Mouse (Mus musculus): ENCODE measurements at regions not wholly inside any gene's neighbourhood (a gene's known extent, or its start where the extent isn't known, plus 50 kb on each side); places are given as distances from the start of the nearest gene placed in this dataset.
"Not testable (repeated sequence)": the region's sequence is repeated elsewhere in the genome, so short reads cannot be mapped to it uniquely, and the experiment has no call there.

DNA sequence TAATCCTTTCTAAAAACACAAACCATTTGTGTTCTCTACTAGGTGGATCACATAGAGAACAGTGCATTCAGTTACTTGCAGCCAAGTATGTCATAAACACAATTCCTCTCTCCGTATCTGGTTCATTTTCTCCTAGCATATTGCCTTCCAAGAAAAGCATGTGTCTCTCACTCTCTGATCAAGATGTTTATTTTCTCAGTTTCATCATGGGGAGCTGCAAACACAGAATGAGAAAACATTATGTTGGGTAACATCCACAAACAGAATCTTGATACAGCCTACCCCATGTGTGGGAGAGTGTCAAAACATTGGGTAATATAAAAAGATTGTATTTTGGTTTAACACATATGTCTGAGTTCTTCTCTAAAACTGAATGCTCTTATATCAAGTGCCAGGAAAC, 2415.2 kb upstream of the Cdh20 start:
- 83% methylated on average over 1 of the region's 1 CpGs for WGBS
- no peaks in the 10 kb centered on the region for H3K4me1 ChIP-seq

DNA sequence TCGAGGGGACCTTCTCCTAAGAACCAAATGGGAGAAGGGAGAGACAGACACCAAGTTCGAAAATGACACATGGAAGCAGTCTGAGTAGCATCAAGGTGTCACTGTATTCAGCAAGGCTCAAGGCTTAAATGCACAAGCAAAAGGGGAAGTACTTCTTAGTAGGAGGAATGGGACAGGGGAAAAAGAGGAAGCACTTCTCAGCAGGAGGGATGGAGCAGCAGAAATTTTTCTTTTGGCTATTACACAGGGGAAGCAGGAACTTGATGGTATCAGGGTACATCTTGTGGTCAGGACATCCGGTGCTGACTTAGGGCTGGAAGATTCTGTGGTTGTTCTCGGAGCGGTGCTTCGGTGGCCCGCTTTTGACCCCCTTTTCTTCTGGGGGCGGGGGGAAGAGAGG, 2410.4 kb upstream of the Cdh20 start:
- WGBS: 88% methylated on average over 8 of the region's 8 CpGs
- H3K4me1 ChIP-seq; H3K27ac ChIP-seq; H3K4me3 ChIP-seq; H3K9ac ChIP-seq; H3K36me3 ChIP-seq; H3K4me2 ChIP-seq (replicated peaks); H3K27me3 ChIP-seq; ATAC-seq (ENCODE audit: low FRiP score); H3K9me3 ChIP-seq (replicated peaks): not testable (repeated sequence)

More for the DNA sequence above, 2415.2 kb upstream of the Cdh20 start:
- no peak for ATAC-seq (ENCODE audit: low FRiP score)
- Histone ChIP-seq H3K4me2 (replicated peaks) (no peak overlapping the region), H3K27ac (no peak overlapping the region), H3K36me3 (no peaks in the 10 kb centered on the region), H3K27me3 (no peaks in the 10 kb centered on the region), H3K9ac (no peak overlapping the region), H3K9me3 (replicated peaks) (no peaks in the 10 kb centered on the region), H3K4me3 (no peak overlapping the region)

GRCm38 (mm10) chr1:102378613-102379012, 2389.7 kb upstream of the Cdh20 start:
- no peak overlapping the region for H3K9ac ChIP-seq
- no peak overlapping the region for H3K4me2 ChIP-seq (replicated peaks)
- no peaks in the 10 kb centered on the region for H3K4me1 ChIP-seq
- no peak for ATAC-seq (ENCODE audit: low FRiP score)
- 67% methylated on average over 1 of the region's 1 CpGs for WGBS
- H3K4me3 ChIP-seq: no peak overlapping the region
- H3K9me3 ChIP-seq (replicated peaks): no peaks in the 10 kb centered on the region
- H3K36me3 ChIP-seq: no peaks in the 10 kb centered on the region
- no peak overlapping the region for H3K27ac ChIP-seq
- no peaks in the 10 kb centered on the region for H3K27me3 ChIP-seq
